Mouse (Mus musculus): Measurements from ENCODE around the gene Phactr1.

The Phactr1 gene

GRCm38 (mm10) chr13:42680391-42680994 is at the start of gene Phactr1:
TSS of gene Phactr1 (plus strand) at chr13:42680623.
- no peak for DNase-seq

- no peak for DNase-seq
Measured at GRCm38 (mm10) chr13:42634908-42635307, 45.5 kb upstream of the Phactr1 start.

- no peak for DNase-seq
Measured at GRCm38 (mm10) chr13:42650228-42650627, 30.2 kb upstream of the Phactr1 start.

- DNase-seq, result no peak
Measured at GRCm38 (mm10) chr13:42656643-42657315, 23.6 kb upstream of the Phactr1 start.

- peak; percentile 26 for DNase-seq
Measured at GRCm38 (mm10) chr13:42671651-42672290, 8.7 kb upstream of the Phactr1 start.

GRCm38 (mm10) chr13:42681299-42681698 is 876 bp downstream of the Phactr1 start:
- no peak for DNase-seq

- DNase-seq, result no peak
Measured at GRCm38 (mm10) chr13:42684181-42684580, 3.8 kb downstream of the Phactr1 start.

GRCm38 (mm10) chr13:42692233-42692632 is 11.8 kb downstream of the Phactr1 start:
- DNase-seq, result no peak

GRCm38 (mm10) chr13:42696641-42697040 is 16.2 kb downstream of the Phactr1 start:
- DNase-seq, result no peak

GRCm38 (mm10) chr13:42709148-42709547 is 28.7 kb downstream of the Phactr1 start:
- peak; percentile 37 for DNase-seq

- DNase-seq, result peak; percentile 62
Measured at GRCm38 (mm10) chr13:42709611-42710331, 29.3 kb downstream of the Phactr1 start.

- DNase-seq, result no peak
Measured at GRCm38 (mm10) chr13:42711510-42711909, 31.1 kb downstream of the Phactr1 start.

- DNase-seq, result no peak
Measured at GRCm38 (mm10) chr13:42719401-42719800, 39.0 kb downstream of the Phactr1 start.

GRCm38 (mm10) chr13:42720135-42720534 is 39.7 kb downstream of the Phactr1 start:
- no peak for DNase-seq

- DNase-seq, result no peak
Measured at GRCm38 (mm10) chr13:42720648-42721047, 40.2 kb downstream of the Phactr1 start.

- DNase-seq, result no peak
Measured at GRCm38 (mm10) chr13:42724011-42724410, 43.6 kb downstream of the Phactr1 start.

GRCm38 (mm10) chr13:42725709-42726231 is 45.3 kb downstream of the Phactr1 start:
- peak; percentile 9 for DNase-seq

GRCm38 (mm10) chr13:42737486-42737885 is 57.1 kb downstream of the Phactr1 start:
- DNase-seq, result no peak

GRCm38 (mm10) chr13:42738152-42738551 is 57.7 kb downstream of the Phactr1 start:
- no peak for DNase-seq

GRCm38 (mm10) chr13:42742226-42742625 is 61.8 kb downstream of the Phactr1 start:
- no peak for DNase-seq

GRCm38 (mm10) chr13:42744467-42744866 is 64.0 kb downstream of the Phactr1 start:
- no peak for DNase-seq

GRCm38 (mm10) chr13:42757654-42758400 is 77.4 kb downstream of the Phactr1 start:
- no peak for DNase-seq

Measured in cerebellum, adult 11 months (tissue).